Mouse (Mus musculus) olfactory bulb, adult 2 months (tissue): ENCODE data around the gene Nomo1.

Experiments
- CTCF ChIP-seq: fragments of 200-500 bp; IDR thresholded peaks from 2 replicates; pipeline ENCODE4 v1.5.1; 2012; ENCODE audit warnings: low read depth, mild to moderate bottlenecking, low read length, moderate library complexity; ENCODE audit not compliant: insufficient read depth
- POLR2A ChIP-seq: fragments of 200-500 bp; IDR thresholded peaks from 2 replicates; pipeline ENCODE4 v1.6.1; 2012; ENCODE audit warnings: mild to moderate bottlenecking, low read depth, low read length, moderate library complexity; ENCODE audit not compliant: insufficient read depth

DNA sequence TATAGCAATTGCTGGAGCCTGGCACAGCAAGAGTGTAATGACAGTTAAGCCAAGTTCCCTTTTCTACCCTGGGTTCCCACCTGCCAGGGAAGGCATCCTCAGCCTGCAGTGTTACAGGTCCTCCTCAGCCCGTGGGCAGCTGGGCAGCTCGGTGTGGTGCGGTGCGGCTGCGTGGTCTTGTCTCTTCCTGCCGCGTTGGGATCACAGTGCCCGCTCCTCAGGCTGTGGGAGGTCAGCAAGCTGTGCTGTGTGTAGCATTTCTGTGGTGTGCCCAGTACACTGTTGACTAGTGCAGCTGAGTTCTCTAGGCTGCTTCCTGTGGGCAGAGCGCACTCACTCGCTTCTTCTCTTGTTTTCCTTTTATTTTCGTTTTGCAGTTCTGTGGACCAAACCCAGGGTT is 25.4 kb downstream of the Nomo1 start:
- TF ChIP-seq POLR2A (no peak), CTCF (no peak)
